Mouse (Mus musculus): Measurements from ENCODE around the gene Camk1g. TPM values are rescaled to one million over a fixed set of nuclear protein-coding genes. Genes with fewer than 3 reads are reported as not detected.

The Camk1g gene
- polyA plus RNA-seq, 1 experiment, result 3.4 TPM

GRCm38 (mm10) chr1:193298141-193298765 is 71.8 kb downstream of the Camk1g start:
- H3K27ac ChIP-seq (ENCODE audit: control insufficient read depth, insufficient read depth, low read length), result no peak overlapping the region
- TF ChIP-seq POLR2A (IDR thresholded peaks at IDR 0.05; ENCODE audit: control insufficient read depth, extremely low read depth, insufficient read depth, low read length, poor library complexity), result no peak
- no peaks in the 10 kb centered on the region for H3K36me3 ChIP-seq (ENCODE audit: control insufficient read depth, insufficient read depth, low read length)
- H3K4me3 ChIP-seq (ENCODE audit: control insufficient read depth, insufficient read depth, low read length), result no peak overlapping the region
- DNase-seq, result no peak
- peaks cover 12% of the 10 kb centered on the region for H3K4me1 ChIP-seq (replicated peaks; ENCODE audit: control insufficient read depth, insufficient read depth, low read length)
- 93% methylated on average over 3 of the region's 3 CpGs for WGBS
- H3K27me3 ChIP-seq (ENCODE audit: control insufficient read depth, insufficient read depth, low read length), result no peaks in the 10 kb centered on the region

Other genes with a start within 250 kb of the Camk1g start
- gene Diexf, start 240.0 kb downstream of the Camk1g start, polyA plus RNA-seq (2012; rRNA removed), result 67.4 and 76.9 TPM in 2 replicates
- 18.6 and 26.5 TPM in 2 replicates for gene Irf6, start 217.2 kb downstream of the Camk1g start, polyA plus RNA-seq (2012; rRNA removed)
- 6.8 and 7.2 TPM in 2 replicates for gene A130010J15Rik, start 202.3 kb downstream of the Camk1g start, polyA plus RNA-seq (2012; rRNA removed)
- gene Traf3ip3, start 168.6 kb downstream of the Camk1g start, polyA plus RNA-seq (2012; rRNA removed), result 128 and 142 TPM in 2 replicates
- 27.2 and 27.8 TPM in 2 replicates for gene Lamb3, start 162.6 kb downstream of the Camk1g start, polyA plus RNA-seq (2012; rRNA removed)
- gene Hsd11b1, start 106.2 kb downstream of the Camk1g start, polyA plus RNA-seq (2012; rRNA removed), result 43.1 and 59.6 TPM in 2 replicates
- gene G0s2, start 97.1 kb downstream of the Camk1g start, polyA plus RNA-seq (2012; rRNA removed), result 51.0 and 61.6 TPM in 2 replicates